Mouse (Mus musculus) myocyte (in vitro differentiated cells): ENCODE data around the gene Hephl1. TPM values are rescaled to one million over a fixed set of nuclear protein-coding genes. Genes with fewer than 3 reads are reported as not detected.

Source experiments
- H3K27me3 ChIP-seq: one replicate; pipeline ENCODE4 v1.6.1; 2011; ENCODE audit not compliant: control insufficient read depth, insufficient read depth, insufficient read length
- H3K36me3 ChIP-seq: one replicate; pipeline ENCODE4 v1.6.1; 2011; ENCODE audit not compliant: control insufficient read depth, insufficient read depth
- H3K4me2 ChIP-seq: one replicate; pipeline ENCODE4 v1.6.1; 2011; ENCODE audit warnings: low read depth, control low read depth
- H3K4me3 ChIP-seq: one replicate; pipeline ENCODE4 v1.5.1; 2011; ENCODE audit warnings: mild to moderate bottlenecking, control low read depth, moderate library complexity
- H3K79me2 ChIP-seq: one replicate; pipeline ENCODE4 v1.6.1; 2011; ENCODE audit not compliant: control insufficient read depth, insufficient read depth
- H3ac ChIP-seq: one replicate; pipeline ENCODE4 v1.6.1; 2011; ENCODE audit not compliant: control insufficient read depth, insufficient read length
- CEBPB ChIP-seq: IDR thresholded peaks from 2 replicates; pipeline ENCODE4 v1.6.1; 2011; ENCODE audit warnings: mild to moderate bottlenecking, moderate library complexity; ENCODE audit not compliant: poor library complexity, insufficient read depth, severe bottlenecking
- E2F4 ChIP-seq: IDR thresholded peaks from one replicate; pipeline ENCODE4 v1.6.1; 2011; ENCODE audit warnings: mild to moderate bottlenecking, control low read depth, moderate library complexity; ENCODE audit not compliant: insufficient read depth
- MAX ChIP-seq: IDR thresholded peaks from one replicate; pipeline ENCODE4 v1.6.1; 2011; ENCODE audit warnings: low read depth, mild to moderate bottlenecking, control low read depth
- MYOD1 ChIP-seq, 3 experiments: IDR thresholded peaks; one replicate each; pipeline ENCODE4 v1.6.1; 2011; ENCODE audit warnings: control low read depth in 2 of 3, low read depth in 2 of 3, mild to moderate bottlenecking in 2 of 3, moderate library complexity in 1 of 3; ENCODE audit not compliant: insufficient read length in 2 of 3, control insufficient read depth in 1 of 3
- MYOG ChIP-seq, 3 experiments: IDR thresholded peaks; one replicate each; pipeline ENCODE4 v1.6.1; 2011; ENCODE audit warnings: control low read depth in 2 of 3, low read depth in 2 of 3, mild to moderate bottlenecking in 2 of 3; ENCODE audit not compliant: insufficient read length in 2 of 3, control insufficient read depth in 1 of 3, insufficient read depth in 1 of 3
- POLR2A ChIP-seq: IDR thresholded peaks from one replicate; pipeline ENCODE4 v1.6.1; 2011; ENCODE audit warnings: low read depth, mild to moderate bottlenecking, control low read depth, moderate library complexity; ENCODE audit not compliant: insufficient read length
- POLR2AphosphoS2 ChIP-seq: IDR thresholded peaks from one replicate; pipeline ENCODE4 v1.6.1; 2011; ENCODE audit warnings: low read depth, control low read depth; ENCODE audit not compliant: insufficient read length
- REST ChIP-seq: IDR thresholded peaks from one replicate; pipeline ENCODE4 v1.6.1; 2011; ENCODE audit warnings: mild to moderate bottlenecking, control low read depth, moderate library complexity; ENCODE audit not compliant: insufficient read depth, insufficient read length
- SRF ChIP-seq: IDR thresholded peaks from one replicate; pipeline ENCODE4 v1.6.1; 2011; ENCODE audit warnings: low read depth; ENCODE audit not compliant: control insufficient read depth, insufficient read length
- TCF12 ChIP-seq: IDR thresholded peaks from one replicate; pipeline ENCODE4 v1.6.1; 2011; ENCODE audit warnings: mild to moderate bottlenecking, control low read depth; ENCODE audit not compliant: poor library complexity, insufficient read depth, severe bottlenecking
- TCF3 ChIP-seq: IDR thresholded peaks from one replicate; pipeline ENCODE4 v1.6.1; 2011; ENCODE audit warnings: low read depth, control low read depth; ENCODE audit not compliant: insufficient read length
- USF1 ChIP-seq: IDR thresholded peaks from one replicate; pipeline ENCODE4 v1.6.1; 2011; ENCODE audit warnings: low read depth, mild to moderate bottlenecking, control low read depth, moderate library complexity
- polyA plus RNA-seq: library from polyadenylated mRNA; unstranded; fragments of >200 nt; fragmentation: generic; extraction: Trizol; gene quantifications from one replicate; pipeline ENCODE4 v1.2.1, GENCODE M21; 2012; ENCODE audit warnings: missing spikeins

Gene Hephl1
- polyA plus RNA-seq, 1 experiment: 10.6 TPM

- no peaks in the 10 kb centered on the region for H3K27me3 ChIP-seq
- no peak overlapping the region for H3ac ChIP-seq
- no peaks in the 10 kb centered on the region for H3K79me2 ChIP-seq
- no peak overlapping the region for H3K4me2 ChIP-seq
- TF ChIP-seq MAX (no peak), MYOD1 (IDR thresholded peaks at IDR 0.05; ENCODE audit: control insufficient read depth in 1 of 3, insufficient read length in 2 of 3, low read depth in 2 of 3) (no peak), USF1 (no peak), TCF12 (no peak), TCF3 (no peak), REST (no peak), MYOG (IDR thresholded peaks at IDR 0.05; ENCODE audit: control insufficient read depth in 1 of 3, insufficient read depth in 1 of 3, insufficient read length in 2 of 3, low read depth in 2 of 3) (no peak), POLR2A (no peak), SRF (no peak), E2F4 (no peak), POLR2AphosphoS2 (no peak), CEBPB (no peak)
- no peak overlapping the region for H3K4me3 ChIP-seq
- H3K36me3 ChIP-seq: no peaks in the 10 kb centered on the region
Measured at GRCm38 (mm10) chr9:15015223-15015956, 96.5 kb downstream of the Hephl1 start.

GRCm38 (mm10) chr9:15007566-15007965 is 104.3 kb downstream of the Hephl1 start:
- Histone ChIP-seq H3K4me3 (no peak overlapping the region), H3K79me2 (no peaks in the 10 kb centered on the region), H3ac (no peak overlapping the region), H3K36me3 (peaks cover 15% of the 10 kb centered on the region), H3K27me3 (no peaks in the 10 kb centered on the region), H3K4me2 (no peak overlapping the region)
- TF ChIP-seq USF1 (no peak), MAX (no peak), TCF12 (no peak), POLR2AphosphoS2 (no peak), TCF3 (no peak), SRF (no peak), REST (no peak), MYOD1 (IDR thresholded peaks at IDR 0.05; ENCODE audit: control insufficient read depth in 1 of 3, insufficient read length in 2 of 3, low read depth in 2 of 3) (no peak), CEBPB (no peak), E2F4 (no peak), POLR2A (no peak), MYOG (IDR thresholded peaks at IDR 0.05; ENCODE audit: control insufficient read depth in 1 of 3, insufficient read depth in 1 of 3, insufficient read length in 2 of 3, low read depth in 2 of 3) (no peak)

GRCm38 (mm10) chr9:15004298-15004685 is 107.6 kb downstream of the Hephl1 start:
- no peak overlapping the region for H3ac ChIP-seq
- no peak for TF ChIP-seq MYOG (IDR thresholded peaks at IDR 0.05; ENCODE audit: control insufficient read depth in 1 of 3, insufficient read depth in 1 of 3, insufficient read length in 2 of 3, low read depth in 2 of 3)
- TF ChIP-seq POLR2A: no peak
- no peak for TF ChIP-seq TCF12
- TF ChIP-seq POLR2AphosphoS2: no peak
- no peak overlapping the region for H3K4me3 ChIP-seq
- H3K27me3 ChIP-seq: no peaks in the 10 kb centered on the region
- H3K4me2 ChIP-seq: no peak overlapping the region
- no peaks in the 10 kb centered on the region for H3K79me2 ChIP-seq
- peaks cover 19% of the 10 kb centered on the region for H3K36me3 ChIP-seq

- H3K4me2 ChIP-seq: no peak overlapping the region
- H3K36me3 ChIP-seq: peaks cover 19% of the 10 kb centered on the region
- no peak overlapping the region for H3ac ChIP-seq
- H3K27me3 ChIP-seq: no peaks in the 10 kb centered on the region
- no peak overlapping the region for H3K4me3 ChIP-seq
- no peak for TF ChIP-seq TCF12
- TF ChIP-seq E2F4: no peak
- no peak for TF ChIP-seq MYOD1 (IDR thresholded peaks at IDR 0.05; ENCODE audit: control insufficient read depth in 1 of 3, insufficient read length in 2 of 3, low read depth in 2 of 3)
- no peak for TF ChIP-seq SRF
- no peak for TF ChIP-seq MYOG (IDR thresholded peaks at IDR 0.05; ENCODE audit: control insufficient read depth in 1 of 3, insufficient read depth in 1 of 3, insufficient read length in 2 of 3, low read depth in 2 of 3)
- no peak for TF ChIP-seq POLR2AphosphoS2
- TF ChIP-seq MAX: no peak
- no peak for TF ChIP-seq REST
- TF ChIP-seq CEBPB: no peak
- TF ChIP-seq POLR2A: no peak
- no peak for TF ChIP-seq USF1
- TF ChIP-seq TCF3: no peak
- no peaks in the 10 kb centered on the region for H3K79me2 ChIP-seq
Measured at GRCm38 (mm10) chr9:15003676-15004297, 108.1 kb downstream of the Hephl1 start.
